Mouse (Mus musculus) gastrocnemius, adult 18-20 months (tissue): Measurements from ENCODE around the gene Ecpas. TPM values are rescaled to one million over a fixed set of nuclear protein-coding genes. Genes with fewer than 3 reads are reported as not detected.

Experiments
- DNase-seq: peaks from one replicate; pipeline ENCODE4 v3.0.0; 2021; ENCODE audit warnings: low spot score
- total RNA-seq, 2 experiments: library from RNA; stranded (reverse); gene quantifications; 2 replicates each; pipeline ENCODE4 v1.2.3; 2021

Gene Ecpas
- total RNA-seq, 2 experiments from 2014 or later = 263 to 302 TPM

DNA sequence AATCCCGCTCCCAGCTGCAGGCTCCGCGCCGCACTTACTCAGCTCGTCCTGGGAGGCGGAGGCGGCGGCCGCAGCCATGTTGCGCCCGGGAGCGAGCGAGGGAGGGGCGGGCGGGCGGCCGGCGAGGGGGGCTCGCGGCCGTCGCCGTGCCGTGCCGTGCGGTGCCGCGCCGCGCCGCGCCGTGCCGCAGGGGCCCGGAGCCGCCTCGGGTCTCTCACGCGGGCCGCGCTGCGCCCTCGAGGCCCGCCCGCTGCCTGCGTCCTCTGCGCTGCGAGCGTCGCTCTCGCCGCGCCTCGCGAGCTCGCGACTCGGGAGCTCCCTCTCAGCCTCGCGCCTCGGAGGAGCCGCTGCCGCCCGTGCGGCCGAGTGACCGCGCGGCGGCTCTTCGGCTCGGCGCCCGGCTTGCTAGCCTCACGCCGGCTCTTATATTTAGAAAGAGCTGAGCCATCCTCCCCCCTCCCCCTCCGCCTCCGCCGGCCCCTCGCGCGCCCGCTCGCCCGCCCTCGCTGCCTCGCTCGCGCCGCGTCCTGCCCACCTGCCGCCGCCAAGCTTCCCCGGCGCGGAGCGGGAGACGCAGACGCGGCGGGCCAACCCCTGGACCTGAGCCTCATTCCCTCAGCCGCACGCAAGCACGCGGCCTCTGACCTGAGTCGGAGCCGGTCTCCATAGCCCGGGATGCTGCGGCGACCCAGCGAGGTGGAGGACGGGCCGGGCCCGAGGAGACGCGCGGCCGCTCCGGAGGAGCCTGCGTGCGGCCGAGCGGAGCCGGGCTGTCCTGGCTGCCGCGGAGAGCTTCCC, 519 bp downstream of the Ecpas start:
- DNase-seq = peak; percentile 77

DNA sequence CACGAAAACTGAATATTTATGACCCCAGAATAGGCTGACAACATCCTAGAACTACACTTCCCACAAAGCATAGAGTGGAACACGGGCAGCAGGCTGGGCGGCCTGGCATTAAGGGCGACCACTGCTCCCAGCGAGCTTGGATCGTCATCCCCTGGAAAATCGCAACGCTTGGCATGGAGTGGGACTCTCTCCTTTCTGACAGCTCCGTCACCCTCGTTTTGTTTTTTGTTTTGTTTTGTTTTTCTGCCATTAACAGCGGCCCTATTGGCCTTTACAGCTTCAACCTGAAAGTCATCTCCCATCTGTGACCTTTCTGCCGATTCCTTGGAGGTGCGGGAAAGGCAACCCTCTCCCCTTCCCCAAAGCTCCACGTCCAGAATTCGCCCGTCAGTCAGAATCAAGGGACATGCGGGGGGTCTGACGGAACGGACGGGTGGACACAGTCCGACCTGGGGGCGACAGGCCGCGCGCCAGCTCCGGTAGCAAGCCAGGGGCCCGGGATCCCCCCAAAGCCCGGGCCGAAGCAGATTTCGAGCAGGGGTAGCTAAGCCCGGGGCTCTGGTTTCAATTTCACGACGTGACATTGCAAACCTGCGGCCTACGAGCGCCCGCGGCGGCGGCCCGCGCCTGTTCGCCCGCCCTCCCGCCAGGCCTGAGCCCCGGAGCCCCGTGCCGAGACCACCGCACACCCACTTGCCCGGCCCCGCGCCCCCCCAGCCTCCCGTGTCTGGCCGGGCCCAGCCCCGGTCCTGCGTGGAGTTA, 1.3 kb downstream of the Ecpas start:
- DNase-seq = peak; percentile 65

GRCm38 (mm10) chr4:58910175-58911068, 2.1 kb downstream of the Ecpas start:
- DNase-seq = no peak

DNA sequence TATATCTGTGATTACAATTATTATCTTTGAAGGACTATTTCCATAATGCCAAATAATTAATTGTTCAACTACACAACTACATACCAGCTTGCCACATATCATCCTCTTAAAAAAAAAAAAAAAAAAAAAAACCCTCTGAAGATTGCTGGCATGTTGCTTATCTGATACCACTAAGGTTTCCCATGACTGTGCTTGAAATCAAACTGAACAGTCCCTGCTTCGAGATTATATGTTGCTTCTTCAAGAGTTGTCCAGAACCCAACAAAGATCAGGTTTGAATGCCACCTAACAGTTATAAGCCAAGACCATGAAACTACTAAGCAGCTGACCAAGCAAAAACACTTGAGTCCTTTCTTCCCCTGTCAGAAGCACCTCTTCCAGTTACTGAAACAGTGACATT, 5.1 kb downstream of the Ecpas start:
- no peak for DNase-seq

DNA sequence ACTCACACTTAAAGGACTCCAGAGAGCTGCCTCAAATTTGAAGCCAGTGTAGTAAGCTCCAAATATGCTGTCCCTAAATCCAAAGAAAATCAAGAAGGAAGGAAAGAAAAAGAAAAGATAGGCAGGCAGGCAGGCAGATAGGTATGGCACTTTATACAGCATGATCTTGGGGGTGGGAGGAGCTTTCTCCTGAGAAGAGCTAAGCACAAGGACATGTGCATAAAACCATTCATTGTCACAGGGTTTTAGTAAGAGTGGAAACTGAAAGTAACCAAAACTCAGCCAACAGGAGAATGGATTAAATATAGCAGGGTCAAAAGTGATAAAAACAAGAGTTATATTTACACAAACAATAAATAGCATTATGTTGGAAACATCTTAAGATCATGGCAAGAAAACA, 14.2 kb downstream of the Ecpas start:
- DNase-seq = no peak

GRCm38 (mm10) chr4:58897436-58897835, 15.1 kb downstream of the Ecpas start:
- no peak for DNase-seq

- no peak for DNase-seq
These were observed 18.1 kb downstream of the Ecpas start for GRCm38 (mm10) chr4:58894399-58894798.

DNA sequence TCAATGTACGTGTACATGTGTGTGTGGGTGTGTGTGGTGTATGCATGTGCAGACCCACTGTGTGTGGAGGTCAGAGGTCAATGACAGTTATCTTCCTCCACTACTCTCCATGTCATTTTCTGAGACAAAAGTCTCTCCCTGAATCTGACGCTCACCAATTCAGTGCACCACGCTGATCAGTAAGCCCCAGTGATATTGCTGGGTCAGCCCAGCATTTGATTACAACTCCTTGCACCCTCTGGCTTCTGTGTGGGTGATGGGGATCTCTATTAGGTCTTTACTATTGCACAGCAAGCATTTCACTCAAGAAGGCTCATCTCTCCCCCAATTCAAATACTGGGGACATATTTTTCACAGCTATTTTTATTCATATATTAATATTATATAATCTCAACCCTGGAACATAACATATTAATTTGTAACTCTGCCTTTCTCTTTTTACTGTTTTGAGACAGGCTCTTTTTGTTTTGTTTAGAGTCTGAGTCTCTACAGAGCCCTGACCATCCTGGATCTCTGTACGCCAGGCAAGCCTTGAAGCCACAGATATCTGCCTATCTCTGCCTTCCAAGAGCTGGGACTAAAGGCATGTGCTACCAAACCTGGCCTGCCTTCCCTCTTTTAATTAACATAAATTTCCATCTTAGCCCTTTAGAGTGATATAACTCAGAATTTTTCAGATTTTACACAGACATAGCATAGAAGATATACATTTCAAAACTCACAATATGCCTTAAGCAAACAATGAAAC, 22.3 kb downstream of the Ecpas start:
- no peak for DNase-seq

DNA sequence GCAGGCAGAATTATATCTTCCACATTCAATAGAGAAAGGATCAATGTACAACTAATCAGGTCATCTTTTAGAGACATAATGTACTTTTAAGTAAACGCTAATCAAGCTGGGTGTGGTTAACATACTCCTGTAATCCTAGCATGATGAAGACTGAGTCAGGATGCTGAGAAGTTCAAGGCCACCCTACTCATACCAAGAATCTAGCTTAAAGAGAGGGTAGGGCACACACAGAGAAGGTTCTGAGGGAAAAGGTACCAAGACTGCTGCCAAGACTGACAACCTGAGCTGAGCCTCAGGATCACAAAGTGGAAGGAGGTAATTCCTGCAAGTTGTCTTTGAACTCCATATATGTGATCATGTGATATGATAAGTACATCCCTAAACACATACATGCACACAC, 24.0 kb downstream of the Ecpas start:
- DNase-seq = no peak

DNA sequence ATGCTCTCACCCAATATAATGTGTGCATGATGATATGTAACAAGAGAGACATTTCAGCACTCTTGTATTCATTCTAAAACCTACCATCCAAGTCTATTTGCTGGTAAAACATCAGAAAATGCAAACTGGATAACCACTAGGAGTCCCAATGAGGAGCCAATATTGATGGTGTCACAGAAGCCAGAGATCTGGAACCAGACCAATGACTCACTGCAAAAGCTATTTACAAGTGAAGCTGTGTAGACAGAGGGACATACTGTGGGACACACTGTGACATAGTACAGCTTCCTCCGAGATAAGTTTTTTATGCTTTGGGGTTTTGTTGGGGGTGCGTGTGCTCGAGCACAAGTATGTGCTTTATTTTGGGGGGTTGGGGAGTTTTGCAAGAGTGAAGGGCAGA, 24.9 kb downstream of the Ecpas start:
- DNase-seq = peak; percentile 14

DNA sequence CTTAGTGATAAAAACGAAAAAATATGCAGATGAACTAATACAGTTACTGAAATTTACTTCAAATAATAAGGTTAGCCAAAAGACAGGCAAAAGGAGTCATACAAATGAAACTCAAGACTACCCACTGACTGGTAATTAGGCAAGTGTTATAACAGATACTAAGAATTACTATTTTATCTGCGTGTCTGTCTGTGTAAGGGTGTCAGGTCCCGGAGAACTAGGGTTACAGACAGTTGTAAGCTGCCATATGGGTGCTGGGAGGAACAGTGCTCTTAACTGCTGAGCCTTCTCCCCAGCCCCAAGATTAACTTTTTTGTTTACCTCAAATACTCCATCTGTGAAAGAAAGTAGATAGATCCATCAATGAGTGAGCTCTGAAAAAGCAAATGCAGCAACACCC, 25.8 kb downstream of the Ecpas start:
- DNase-seq = no peak

DNA sequence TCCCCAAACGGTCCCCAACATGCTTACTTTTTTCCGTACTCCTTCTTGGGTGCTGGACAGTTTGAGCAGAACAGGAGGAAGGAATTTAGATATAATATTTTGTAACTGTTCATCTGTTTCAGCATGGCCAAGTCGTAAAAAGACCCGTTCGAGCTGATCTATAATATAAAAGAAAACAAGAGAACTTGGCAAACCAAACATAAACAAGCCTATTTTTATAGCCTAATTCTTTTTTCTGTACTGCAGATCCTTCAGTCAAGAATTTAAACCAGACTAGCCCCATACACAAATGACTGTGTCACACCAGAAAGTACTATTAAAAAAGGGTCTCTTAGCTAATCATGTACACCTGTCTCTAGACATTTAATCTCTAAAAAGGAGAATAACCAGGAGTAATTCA, 27.2 kb downstream of the Ecpas start:
- no peak for DNase-seq

DNA sequence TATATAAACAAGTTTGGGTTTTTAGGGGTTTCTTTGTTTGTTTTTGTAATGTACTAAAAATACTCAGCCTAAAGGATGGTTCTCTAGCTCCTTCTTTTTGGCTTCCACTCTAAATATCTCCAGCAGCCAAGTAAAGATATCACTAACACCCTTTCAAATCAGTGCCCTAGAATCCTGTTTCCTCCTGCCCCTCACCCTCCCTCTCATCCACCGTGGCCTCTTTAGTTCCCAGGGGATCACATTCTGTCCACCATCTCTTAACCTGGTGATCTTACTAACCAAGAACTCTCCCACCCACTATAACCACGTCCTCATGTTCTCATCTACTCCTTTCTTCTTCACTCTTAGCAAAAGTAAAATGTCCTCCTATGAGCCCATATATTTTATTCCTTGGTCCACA, 28.7 kb downstream of the Ecpas start:
- DNase-seq = peak; percentile 51

GRCm38 (mm10) chr4:58874373-58874772, 38.2 kb downstream of the Ecpas start:
- DNase-seq = no peak

- DNase-seq = peak; percentile 73
These were observed 45.3 kb downstream of the Ecpas start for GRCm38 (mm10) chr4:58867242-58867641.

DNA sequence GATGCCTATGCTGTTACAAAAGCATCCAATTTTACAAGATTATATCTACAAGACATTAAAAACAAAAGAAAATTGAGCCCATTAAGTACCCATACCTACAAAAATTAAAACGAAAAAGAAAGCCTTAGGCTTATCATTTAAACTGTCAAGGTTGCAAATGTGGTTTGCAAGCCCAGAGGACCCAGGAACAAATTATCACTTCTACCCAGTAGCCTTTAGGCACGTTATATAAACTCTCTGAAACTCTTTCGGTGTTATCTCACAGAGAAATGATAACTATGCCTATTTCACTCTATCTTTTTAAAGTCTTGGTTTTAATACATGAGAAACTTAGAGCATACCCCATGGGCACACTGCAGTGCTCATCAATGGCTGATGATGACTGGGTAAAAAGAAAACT, 79.6 kb downstream of the Ecpas start:
- no peak for DNase-seq

- DNase-seq = peak; percentile 47
These were observed 86.6 kb downstream of the Ecpas start for GRCm38 (mm10) chr4:58825921-58826320.

DNA sequence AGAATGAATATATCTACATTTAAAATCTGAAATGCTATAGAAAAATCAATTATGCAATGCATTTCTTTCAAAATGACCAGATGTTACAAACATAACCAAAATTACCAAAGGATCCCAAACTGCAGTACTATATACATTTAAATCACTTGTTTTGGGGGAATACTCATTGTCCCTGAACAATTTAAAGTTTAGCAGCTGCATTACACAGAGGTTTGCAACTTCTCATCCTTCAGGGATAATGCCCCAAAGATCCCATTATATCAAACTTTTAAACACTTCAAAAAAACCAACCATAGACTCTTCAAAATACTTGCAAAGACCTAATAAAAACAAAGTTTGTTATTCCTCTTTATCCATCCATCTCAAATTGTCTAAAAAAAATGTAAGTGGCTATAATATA, 124.9 kb downstream of the Ecpas start, which contains the start of gene Olfr267:
Gene Olfr267 (minus strand): TSS at position 101 of the 400 bp plus-strand sequence.
- no peak for DNase-seq

- DNase-seq = no peak
These were observed 125.9 kb downstream of the Ecpas start for GRCm38 (mm10) chr4:58786659-58787058.

DNA sequence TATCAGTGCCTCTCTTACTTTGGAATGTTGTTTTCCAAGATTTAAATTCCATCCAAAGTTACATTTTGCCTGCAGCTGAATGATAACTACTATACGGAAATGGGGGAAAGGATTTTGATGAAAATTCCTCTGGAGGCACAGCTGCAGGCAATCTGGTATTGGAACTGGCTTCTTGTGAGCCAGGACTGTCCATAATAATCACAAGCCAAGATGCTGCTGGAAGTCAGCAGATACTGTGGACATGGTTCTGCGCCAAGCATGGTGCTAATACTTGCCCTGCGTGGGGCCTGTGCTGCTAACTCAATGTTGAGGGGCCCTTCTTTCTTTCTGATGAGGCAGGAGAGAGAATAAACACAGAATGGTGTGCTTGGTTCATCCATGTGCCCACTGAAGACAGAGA, 149.1 kb downstream of the Ecpas start:
- DNase-seq = no peak

- no peak for DNase-seq
These were observed 163.0 kb downstream of the Ecpas start for GRCm38 (mm10) chr4:58749510-58749909.
